Mouse (Mus musculus) CH12.LX (cell line): ENCODE measurements at regions not wholly inside any gene's neighbourhood (a gene's known extent, or its start where the extent isn't known, plus 50 kb on each side); places are given as distances from the start of the nearest gene placed in this dataset.

ENCODE experiments used
- DNase-seq: peaks from one replicate; pipeline ENCODE4 v3.0.0-alpha.2; 2013; ENCODE audit errors: extremely low read depth
- H3K27ac ChIP-seq: 2 replicates; pipeline ENCODE4 v1.5.1; 2012; ENCODE audit warnings: low read depth, mild to moderate bottlenecking, control low read depth, moderate library complexity; ENCODE audit not compliant: insufficient read depth
- H3K27me3 ChIP-seq: replicated peaks from 2 replicates; pipeline ENCODE3; 2012; ENCODE audit warnings: inconsistent platforms
- H3K36me3 ChIP-seq, 2 experiments: replicated peaks in 1 of 2; 2 replicates each; pipeline versions ENCODE3 to v1.6.1; 2012; ENCODE audit warnings: inconsistent platforms in 1 of 2, low read length in 1 of 2, mild to moderate bottlenecking in 1 of 2, mixed read lengths in 1 of 2, moderate library complexity in 1 of 2; ENCODE audit not compliant: control insufficient read depth in 1 of 2, insufficient read depth in 1 of 2
- H3K4me1 ChIP-seq, 2 experiments: 2 replicates each; pipeline ENCODE4 v1.6.1; 2012; ENCODE audit warnings: inconsistent platforms in 1 of 2, moderate library complexity in 1 of 2; ENCODE audit not compliant: insufficient read depth in 2 of 2, control insufficient read depth in 1 of 2
- H3K4me2 ChIP-seq: 2 replicates; pipeline ENCODE4 v1.6.1; 2012; ENCODE audit warnings: low read depth, mild to moderate bottlenecking, control low read depth; ENCODE audit not compliant: poor library complexity, insufficient read depth, severe bottlenecking
- H3K4me3 ChIP-seq, 3 experiments: fragments of 150-350 bp in 1 of 3; sonication (generic) in 1 of 3; replicated peaks in 1 of 3; 2 replicates each; pipeline versions ENCODE3 to v1.5.1; 2011 to 2012; ENCODE audit warnings: low read depth in 2 of 3, low read length in 2 of 3, mild to moderate bottlenecking in 2 of 3, moderate library complexity in 2 of 3, control low read depth in 1 of 3, improper control_type of control experiment in 1 of 3, inconsistent platforms in 1 of 3, mixed read lengths in 1 of 3; ENCODE audit not compliant: poor library complexity in 1 of 3
- H3K79me2 ChIP-seq: replicated peaks from 2 replicates; pipeline ENCODE4 v1.6.1; 2012; ENCODE audit warnings: mild to moderate bottlenecking, moderate library complexity; ENCODE audit not compliant: control insufficient read depth, poor library complexity, insufficient read depth, severe bottlenecking; ENCODE audit errors: extremely low read depth
- H3K9ac ChIP-seq: 2 replicates; pipeline ENCODE4 v1.6.1; 2012; ENCODE audit warnings: low read depth, mild to moderate bottlenecking, control low read depth, moderate library complexity; ENCODE audit not compliant: insufficient read depth
- H3K9me3 ChIP-seq: replicated peaks from 2 replicates; pipeline ENCODE3; 2012; ENCODE audit warnings: low read length, inconsistent platforms, mixed read lengths
- BHLHE40 ChIP-seq: IDR thresholded peaks from 2 replicates; pipeline ENCODE4 v1.6.1; 2011; ENCODE audit warnings: mild to moderate bottlenecking, low read depth, low read length, improper control_type of control experiment
- CHD1 ChIP-seq: IDR thresholded peaks from 2 replicates; pipeline ENCODE4 v1.6.1; 2012; ENCODE audit warnings: low read depth, low read length, improper control_type of control experiment, inconsistent platforms
- CHD2 ChIP-seq: IDR thresholded peaks from 2 replicates; pipeline ENCODE4 v1.6.1; 2011; ENCODE audit warnings: low read length, improper control_type of control experiment
- CTCF ChIP-seq, 2 experiments: IDR thresholded peaks in 1 of 2; conservative IDR thresholded peaks in 1 of 2; 2 replicates each; pipeline ENCODE4 v1.5.1; 2011 to 2012; ENCODE audit warnings: low read depth in 2 of 2, low read length in 2 of 2, improper control_type of control experiment in 1 of 2, inconsistent platforms in 1 of 2, mild to moderate bottlenecking in 1 of 2, moderate library complexity in 1 of 2
- E2F4 ChIP-seq: IDR thresholded peaks from 2 replicates; pipeline ENCODE4 v1.6.1; 2011; ENCODE audit warnings: low read depth, low read length, improper control_type of control experiment; ENCODE audit not compliant: insufficient replicate concordance
- ELF1 ChIP-seq: IDR thresholded peaks from 2 replicates; pipeline ENCODE4 v1.6.1; 2014; ENCODE audit warnings: low read depth, mild to moderate bottlenecking, inconsistent platforms, low read length, improper control_type of control experiment
- EP300 ChIP-seq: IDR thresholded peaks from 2 replicates; pipeline ENCODE4 v1.6.1; 2011; ENCODE audit warnings: low read length, improper control_type of control experiment
- ETS1 ChIP-seq: conservative IDR thresholded peaks from 2 replicates; pipeline ENCODE4 v1.6.1; 2012; ENCODE audit warnings: low read depth, mild to moderate bottlenecking, inconsistent platforms, low read length, improper control_type of control experiment, moderate library complexity
- IRF4 ChIP-seq: IDR thresholded peaks from 2 replicates; pipeline ENCODE4 v1.6.1; 2014; ENCODE audit warnings: low read depth, mild to moderate bottlenecking, inconsistent platforms, low read length, improper control_type of control experiment
- JUN ChIP-seq: IDR thresholded peaks from 2 replicates; pipeline ENCODE4 v1.6.1; 2011; ENCODE audit warnings: low read depth, mild to moderate bottlenecking, low read length, improper control_type of control experiment, moderate library complexity; ENCODE audit not compliant: insufficient read depth
- MAFK ChIP-seq: IDR thresholded peaks from 2 replicates; pipeline ENCODE4 v1.6.1; 2011; ENCODE audit warnings: low read length, improper control_type of control experiment; ENCODE audit not compliant: insufficient replicate concordance
- MAZ ChIP-seq: IDR thresholded peaks from 2 replicates; pipeline ENCODE4 v1.6.1; 2012; ENCODE audit warnings: low read depth, mild to moderate bottlenecking, inconsistent platforms, low read length, improper control_type of control experiment, moderate library complexity
- MEF2A ChIP-seq: IDR thresholded peaks from 2 replicates; pipeline ENCODE4 v1.6.1; 2014; ENCODE audit warnings: low read depth, mild to moderate bottlenecking, inconsistent platforms, low read length, improper control_type of control experiment, borderline replicate concordance
- NELFE ChIP-seq: IDR thresholded peaks from 2 replicates; pipeline ENCODE4 v1.6.1; 2011; ENCODE audit warnings: low read depth, low read length, improper control_type of control experiment
- POLR2A ChIP-seq: IDR thresholded peaks from 2 replicates; pipeline ENCODE4 v1.6.1; 2011; ENCODE audit warnings: low read depth, mild to moderate bottlenecking, improper control_type of control experiment, low read length
- USF2 ChIP-seq: conservative IDR thresholded peaks from 2 replicates; pipeline ENCODE4 v1.6.1; 2011; ENCODE audit warnings: low read depth, low read length, improper control_type of control experiment
- ZKSCAN1 ChIP-seq: IDR thresholded peaks from 2 replicates; pipeline ENCODE4 v1.6.1; 2012; ENCODE audit warnings: low read depth, inconsistent platforms, low read length, improper control_type of control experiment, borderline replicate concordance
- ZMIZ1 ChIP-seq: IDR thresholded peaks from 2 replicates; pipeline ENCODE4 v1.6.1; 2012; ENCODE audit warnings: low read depth, mild to moderate bottlenecking, inconsistent platforms, low read length, improper control_type of control experiment
- dilution Hi-C: fragments of 300-500 bp; cut with MboI; formaldehyde crosslinking; loops from 2 replicates; pipeline ENCODE4 v1.14.3; 2020; ENCODE audit warnings: low sequenced_read_pairs; ENCODE audit not compliant: extremely low pct_unique_long_range_greater_than_20kb, extremely low pct_ligation_motif_present
- in situ Hi-C: fragments of 300-500 bp; cut with MboI; formaldehyde crosslinking; loops from 3 replicates; pipeline ENCODE4 v1.14.3; 2019; ENCODE audit warnings: low sequenced_read_pairs, low pct_ligation_motif_present, low pct_unique_long_range_greater_than_20kb, mixed read lengths

DNA sequence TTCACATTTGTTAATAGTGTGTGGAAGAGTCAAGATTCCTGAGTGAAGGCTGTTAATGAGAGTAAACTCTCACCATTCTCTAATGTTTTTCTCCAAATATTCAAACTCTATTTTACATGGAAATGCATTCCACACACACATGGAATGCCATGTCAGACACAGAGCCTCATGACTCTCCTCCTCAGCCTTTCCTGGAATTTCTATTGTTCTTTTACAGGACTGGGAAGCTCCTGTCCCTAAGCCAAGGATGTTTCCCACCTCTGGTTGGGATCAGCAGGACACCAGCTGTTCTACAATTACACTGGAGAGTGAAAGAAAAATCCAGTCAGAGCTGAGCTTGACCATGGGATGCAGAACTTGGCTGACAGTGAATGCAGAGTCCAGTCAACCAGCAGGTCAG lies 309.3 kb upstream of the Rasgrp1 start:
- Histone ChIP-seq H3K27me3 (no peaks in the 10 kb centered on the region), H3K9ac (no peak overlapping the region), H3K4me2 (no peak overlapping the region), H3K4me3 (no peak overlapping the region), H3K4me1 (no peaks in the 10 kb centered on the region), H3K36me3 (no peaks in the 10 kb centered on the region), H3K79me2 (no peaks in the 10 kb centered on the region), H3K9me3 (no peaks in the 10 kb centered on the region), H3K27ac (no peak overlapping the region)
- TF ChIP-seq E2F4 (no peak), ZKSCAN1 (no peak), ETS1 (no peak), CHD1 (no peak), MAFK (no peak), BHLHE40 (no peak), MAZ (no peak), USF2 (no peak), IRF4 (no peak), POLR2A (no peak), JUN (no peak), MEF2A (no peak), EP300 (no peak), ELF1 (no peak), NELFE (no peak), ZMIZ1 (no peak)
- dilution Hi-C loops (no loop called here), in situ Hi-C loops (no loop called here)
- DNase-seq, result no peak

DNA sequence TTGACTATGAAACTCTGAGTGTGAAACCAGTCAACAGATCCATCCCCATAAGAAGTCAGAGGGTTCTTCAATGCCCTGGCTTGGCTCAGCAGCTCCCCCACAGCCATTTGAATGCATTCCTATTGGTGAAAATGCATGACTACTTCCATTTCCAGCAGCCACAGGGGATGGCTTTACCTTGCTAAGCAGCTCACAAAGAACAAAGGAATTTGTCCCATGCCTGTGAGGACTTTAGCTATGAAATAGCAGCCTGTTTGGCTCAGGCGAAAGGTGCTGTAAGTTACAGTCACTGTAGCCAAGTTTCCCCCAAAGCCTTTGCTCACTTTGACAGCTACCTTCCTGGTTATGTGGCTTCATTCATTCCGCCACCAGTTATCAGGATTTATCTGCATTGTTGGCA lies 309.8 kb upstream of the Rasgrp1 start:
- no peak for DNase-seq
- no peak overlapping the region for H3K4me3 ChIP-seq
- no peaks in the 10 kb centered on the region for H3K27me3 ChIP-seq
- H3K36me3 ChIP-seq, result no peaks in the 10 kb centered on the region
- no peak overlapping the region for H3K9ac ChIP-seq
- no peak overlapping the region for H3K4me2 ChIP-seq
- TF ChIP-seq CTCF (conservative IDR thresholded peaks at IDR 0.05 in 1 of 2, IDR thresholded peaks at IDR 0.05 in 1 of 2; ENCODE audit: low read depth in 2 of 2, low read length in 2 of 2) (no peak), ZMIZ1 (no peak), ETS1 (no peak), CHD2 (no peak)
- no peak overlapping the region for H3K27ac ChIP-seq
- dilution Hi-C loops, result no loop called here
- no peaks in the 10 kb centered on the region for H3K79me2 ChIP-seq
- no peaks in the 10 kb centered on the region for H3K4me1 ChIP-seq
- in situ Hi-C loops, result no loop called here
- no peaks in the 10 kb centered on the region for H3K9me3 ChIP-seq
